Mouse (Mus musculus) right cerebral cortex, postnatal 4 days (tissue): ENCODE results near the gene Mfsd10.

Source experiments
- DNase-seq: peaks from one replicate; pipeline ENCODE4 v3.0.0-alpha.2; 2022

The Mfsd10 gene

DNA sequence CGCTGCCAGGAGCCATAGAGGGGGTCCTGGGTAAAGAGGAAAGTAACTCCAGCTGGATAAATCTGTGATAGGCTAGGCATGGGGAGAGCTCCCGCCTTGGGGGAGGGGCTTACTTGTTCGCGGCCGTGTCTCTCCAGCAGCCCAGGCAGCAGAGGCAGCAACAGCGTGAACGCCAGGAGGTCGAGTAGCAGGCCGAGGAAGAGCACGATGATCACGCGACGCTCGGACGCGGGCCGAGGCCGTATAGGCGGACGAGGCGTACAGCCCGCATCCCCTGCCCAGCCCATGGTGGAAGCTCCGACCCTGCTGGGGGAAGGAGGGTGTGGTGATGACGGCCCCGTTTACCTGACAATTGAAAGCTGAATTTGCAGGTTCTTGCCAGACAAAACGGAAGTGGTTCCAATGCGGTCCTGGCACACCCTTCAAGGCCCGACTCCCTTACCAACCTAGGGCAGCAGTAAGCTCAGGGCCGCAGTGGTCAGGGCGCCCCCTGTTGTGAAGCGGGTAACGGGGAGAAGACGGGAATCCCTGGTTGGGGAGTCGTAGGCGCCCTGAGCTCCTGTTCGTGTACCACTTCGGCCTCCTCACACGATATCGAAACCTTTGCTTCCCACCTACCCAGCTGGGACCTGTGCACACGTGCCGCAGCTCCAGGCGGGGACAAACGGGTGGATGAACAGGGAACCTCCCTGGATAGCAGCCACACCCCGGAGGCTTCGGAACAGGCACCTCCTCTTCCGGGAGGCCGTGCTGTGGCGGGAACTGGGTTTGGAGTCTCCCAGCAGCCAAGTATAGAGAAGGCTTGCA, at the start of gene Mfsd10:
Mfsd10 (minus strand) TSS at position 732 of the 807 bp plus-strand sequence.
- peak; percentile 82 for DNase-seq

DNA sequence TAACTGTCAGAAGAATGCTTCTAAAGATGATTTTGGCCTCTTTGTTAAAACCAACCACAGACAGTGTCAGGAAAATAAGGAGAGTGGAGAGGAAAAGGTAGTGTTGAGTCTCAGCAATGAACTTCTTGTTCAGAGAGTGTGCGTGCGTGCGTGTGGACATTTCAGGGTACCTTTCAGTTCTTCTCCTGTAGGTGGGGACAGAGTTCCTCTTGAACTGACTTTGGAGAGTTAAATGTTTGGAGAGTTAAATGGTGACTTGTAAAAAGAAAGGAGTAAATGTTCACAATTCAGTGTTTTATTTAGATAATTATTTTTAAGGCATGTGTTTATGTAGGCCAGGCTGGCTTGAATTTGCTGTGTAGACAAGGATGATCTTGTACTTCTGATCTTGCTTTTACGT, 33.3 kb upstream of the Mfsd10 start:
- DNase-seq: no peak

DNA sequence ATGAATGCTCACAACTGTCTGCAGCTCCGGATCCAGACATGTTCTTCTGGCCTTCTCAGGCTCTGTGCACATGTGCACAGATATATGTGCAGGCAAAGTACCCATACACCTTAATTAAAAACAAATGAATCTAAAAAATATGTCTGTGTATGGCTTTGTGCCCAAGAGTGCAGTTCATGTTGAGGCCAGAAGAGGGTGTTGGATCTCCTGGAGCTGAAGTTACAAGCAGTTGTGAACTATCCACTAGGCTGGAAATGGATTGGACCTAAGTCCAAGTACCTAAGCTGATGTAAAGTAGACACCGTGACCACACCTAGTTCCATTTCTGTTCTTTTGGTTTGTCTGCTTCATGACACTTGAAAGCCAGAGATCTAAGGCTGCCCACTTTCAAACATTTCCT, 32.5 kb upstream of the Mfsd10 start:
- DNase-seq: no peak

DNA sequence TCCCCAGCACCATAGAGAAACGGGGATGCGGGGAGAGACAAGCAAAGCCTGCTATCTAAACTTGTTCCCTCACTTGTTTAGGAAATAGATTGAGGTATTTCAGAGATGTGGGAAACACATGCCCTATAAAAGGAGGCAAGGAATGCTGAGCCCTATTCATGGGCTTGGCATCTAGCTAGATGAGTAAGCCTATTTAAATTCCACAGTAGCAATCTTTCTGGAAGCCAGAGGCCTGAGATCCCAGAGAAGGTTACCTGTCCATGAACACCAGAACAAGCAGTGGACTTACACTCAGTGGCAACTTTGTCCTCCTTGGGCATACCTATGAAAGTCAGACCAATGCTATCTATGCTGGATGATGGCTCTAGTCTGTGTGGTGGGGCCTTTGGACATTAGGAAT, 26.2 kb upstream of the Mfsd10 start:
- DNase-seq: no peak

DNA sequence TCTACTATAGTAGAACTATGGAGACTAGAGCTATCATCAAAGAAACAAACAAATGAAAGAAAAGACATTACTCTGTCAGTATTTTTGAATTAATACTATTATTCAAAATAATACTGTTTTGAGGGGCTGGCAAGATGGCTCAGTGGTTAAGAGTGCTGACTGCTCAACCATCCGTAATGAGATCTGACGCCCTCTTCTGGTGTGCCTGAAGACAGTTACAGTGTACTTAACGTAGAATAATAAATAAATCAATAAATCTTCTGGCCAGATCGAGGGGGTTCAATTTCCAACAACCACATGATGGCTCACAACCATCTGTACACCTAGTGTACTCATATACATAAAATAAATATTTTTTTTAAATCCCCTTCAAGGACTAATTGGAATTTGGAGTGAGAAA, 24.9 kb upstream of the Mfsd10 start:
- no peak for DNase-seq

DNA sequence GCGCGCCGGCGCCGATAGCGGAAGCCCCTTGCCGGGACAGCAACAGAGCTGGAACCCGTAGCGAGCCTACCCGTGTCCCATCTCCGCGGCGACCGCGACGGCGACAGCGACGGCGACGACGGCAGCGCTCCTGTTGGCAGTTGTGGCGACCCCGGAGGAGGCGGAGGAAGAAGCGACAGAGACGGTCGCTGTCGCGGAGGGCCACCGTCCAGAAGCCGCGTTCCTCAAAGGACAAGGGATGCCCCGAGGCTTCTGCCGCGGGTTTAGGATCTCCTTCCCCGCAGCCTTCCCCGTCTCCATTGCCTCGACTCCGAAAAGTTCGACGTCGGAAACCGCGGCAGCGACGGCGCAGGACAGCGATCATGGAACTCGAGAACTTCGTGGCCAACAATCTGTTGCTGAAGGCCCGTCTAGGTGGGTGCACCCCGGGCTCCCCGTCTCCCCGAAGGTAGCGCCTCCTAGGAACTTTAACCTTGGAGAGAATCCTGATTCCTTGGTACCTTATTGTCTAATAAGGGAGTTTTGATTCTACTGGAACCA, 23.6 kb upstream of the Mfsd10 start:
- no peak for DNase-seq

DNA sequence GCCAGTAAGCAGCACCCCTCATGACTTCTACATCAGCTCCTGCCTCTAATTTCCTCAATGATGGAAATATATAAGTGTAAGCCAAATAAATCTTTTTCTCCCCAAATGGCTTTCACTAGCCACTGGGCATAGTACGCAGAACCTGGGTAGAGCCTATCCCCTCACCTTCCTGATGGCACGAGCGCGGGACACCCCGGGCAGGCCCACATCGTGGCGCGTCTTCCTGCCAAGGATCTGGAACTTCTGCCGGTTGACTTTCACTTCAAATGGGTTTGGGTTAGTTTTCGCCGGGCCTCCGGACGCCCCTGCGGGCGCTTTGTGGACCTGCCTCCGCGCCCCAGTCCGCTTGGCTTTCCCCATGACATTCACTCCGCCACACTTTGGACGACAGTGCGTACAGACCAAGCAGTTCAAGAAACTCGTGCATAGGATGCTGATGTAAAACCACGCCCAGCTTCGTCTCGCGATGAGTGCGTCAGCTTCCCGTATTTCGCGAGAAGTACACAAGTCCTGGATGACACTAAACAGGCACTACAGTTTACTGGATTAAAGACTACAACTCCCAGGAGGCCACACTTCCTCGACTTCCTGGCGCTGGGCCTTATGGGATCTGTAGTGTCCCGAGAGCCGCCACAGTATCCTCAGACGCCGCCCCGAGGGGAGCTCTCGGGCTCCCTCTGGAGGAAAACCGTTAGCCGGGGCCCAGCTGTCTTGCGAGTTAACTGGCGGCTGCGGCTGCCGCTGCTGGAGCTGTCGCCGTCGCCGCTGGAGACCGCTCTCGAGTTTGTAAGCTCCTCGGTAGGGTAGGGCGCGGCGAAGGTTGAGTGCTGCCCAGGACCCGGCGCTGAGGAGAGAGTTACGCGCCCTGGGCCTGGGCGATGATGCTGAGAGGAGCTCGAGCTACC, 22.9 kb upstream of the Mfsd10 start, which contains the start of the genes Nop14 and Grk4:
Nop14 (minus strand) TSS at position 463 of the 905 bp plus-strand sequence.
Grk4 (plus strand) TSS at position 694 of the 905 bp plus-strand sequence.
- DNase-seq: peak; percentile 99

DNA sequence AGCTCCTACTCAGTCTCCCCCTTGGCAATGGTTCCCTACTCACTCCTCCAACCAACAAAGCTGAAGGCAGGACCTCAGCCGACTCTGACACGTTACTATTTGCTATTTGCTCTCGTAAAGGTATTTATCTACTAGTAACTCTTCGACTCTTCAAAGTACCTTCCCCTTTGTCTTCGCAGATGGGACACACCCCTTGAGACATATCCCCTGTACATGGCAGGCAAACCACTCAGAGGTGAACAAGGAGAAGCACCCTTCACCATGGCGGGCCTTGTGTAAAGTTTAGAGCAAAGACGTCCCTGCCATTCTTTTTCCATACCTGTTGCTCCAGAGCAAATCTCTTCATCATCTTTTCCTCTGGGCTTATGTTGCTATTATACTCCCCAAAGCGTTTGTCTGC, 20.5 kb upstream of the Mfsd10 start:
- DNase-seq: no peak

DNA sequence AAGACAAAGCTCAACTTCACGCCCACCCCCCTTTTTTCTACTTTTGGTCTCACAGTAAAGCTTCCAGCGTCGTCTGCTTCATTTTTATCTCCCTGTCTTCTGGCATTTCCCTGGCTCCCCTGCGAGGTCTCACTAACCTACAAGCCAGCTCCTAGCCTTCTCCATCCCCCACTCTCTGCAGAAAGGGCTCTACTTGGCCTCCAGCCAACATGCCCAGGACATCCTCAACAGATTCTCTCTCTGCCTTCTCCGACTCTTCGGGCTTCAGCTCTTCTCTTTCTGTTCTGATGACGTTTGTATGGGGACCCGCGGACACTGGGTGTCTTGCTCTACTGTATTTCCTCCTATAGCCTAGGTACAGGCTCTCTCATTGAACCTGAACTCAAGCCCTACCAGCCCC, 17.9 kb upstream of the Mfsd10 start:
- no peak for DNase-seq

DNA sequence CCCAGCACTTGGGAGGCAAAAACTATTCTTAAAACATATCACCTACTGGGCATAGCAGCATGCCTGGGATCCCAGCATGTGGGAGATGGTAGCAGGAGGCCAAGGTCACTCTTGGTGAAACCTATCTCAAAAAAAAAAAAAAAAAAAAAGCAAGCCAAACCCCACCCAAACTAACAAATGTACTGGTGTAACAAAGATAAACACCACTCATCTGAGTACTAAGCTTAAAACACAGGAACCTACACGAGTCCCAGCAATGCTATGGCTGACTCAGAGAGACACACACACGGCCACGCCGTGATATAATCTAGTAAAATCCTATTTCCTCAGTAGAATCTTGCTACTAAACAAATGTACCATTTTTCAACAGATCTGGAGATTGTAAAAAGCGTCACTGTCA, 15.9 kb upstream of the Mfsd10 start:
- no peak for DNase-seq

DNA sequence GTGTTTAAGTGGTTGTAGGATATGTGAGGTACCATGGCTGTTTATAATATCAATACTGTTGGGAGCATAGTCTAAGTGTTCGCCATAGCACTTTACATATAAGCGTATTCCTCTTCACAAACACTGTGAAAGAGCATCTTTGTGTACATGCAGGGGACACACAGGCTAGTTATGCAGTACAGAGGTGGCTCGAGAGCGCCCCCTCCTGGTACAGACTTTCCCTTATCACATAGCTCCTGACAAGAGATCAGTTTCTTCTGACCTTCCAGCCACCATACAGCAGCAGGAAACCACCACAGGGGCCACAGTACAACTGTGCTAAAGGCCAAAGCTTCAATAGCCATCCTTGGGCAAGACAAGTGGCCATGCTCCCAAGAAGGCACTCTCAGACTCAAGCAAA, 10.6 kb upstream of the Mfsd10 start:
- DNase-seq: peak; percentile 69

DNA sequence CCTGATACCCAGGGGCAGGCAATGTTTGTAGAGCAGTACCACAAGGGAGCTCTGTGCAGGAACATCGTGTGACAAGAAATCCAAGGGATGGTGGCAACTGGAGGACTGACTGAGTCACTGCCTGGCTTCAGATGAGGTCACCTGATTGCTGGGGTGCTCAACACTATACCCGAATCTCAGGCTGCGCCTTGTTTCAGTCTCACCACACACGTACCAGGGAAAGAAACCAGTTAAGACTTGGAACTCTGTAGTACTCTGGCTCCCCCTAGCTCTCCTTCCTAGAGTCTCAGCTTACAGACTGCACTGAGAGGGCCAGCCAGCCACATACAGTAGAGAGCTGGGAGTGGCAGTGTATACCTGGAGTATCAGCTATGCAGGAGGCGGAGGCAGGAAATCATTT, 5.9 kb upstream of the Mfsd10 start:
- DNase-seq: peak; percentile 29

DNA sequence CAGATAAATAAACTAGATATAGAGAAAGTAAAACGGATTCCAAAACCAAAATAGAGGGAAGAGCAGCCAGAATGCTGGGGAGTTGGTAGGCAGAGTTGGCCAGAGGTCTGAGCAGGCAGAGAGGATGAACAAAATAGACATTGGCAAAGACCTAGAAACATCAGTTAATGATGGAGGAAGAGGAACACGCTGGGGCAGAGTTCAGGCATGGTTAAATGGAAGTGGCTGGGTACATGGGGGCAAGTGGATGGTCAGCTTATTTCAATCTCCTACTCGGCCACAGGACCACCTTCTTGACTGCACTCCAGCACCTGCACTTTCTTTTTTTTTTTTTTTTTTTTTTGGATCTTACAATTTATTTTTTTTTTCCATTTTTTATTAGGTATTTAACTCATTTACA, 5.0 kb upstream of the Mfsd10 start:
- DNase-seq: no peak

DNA sequence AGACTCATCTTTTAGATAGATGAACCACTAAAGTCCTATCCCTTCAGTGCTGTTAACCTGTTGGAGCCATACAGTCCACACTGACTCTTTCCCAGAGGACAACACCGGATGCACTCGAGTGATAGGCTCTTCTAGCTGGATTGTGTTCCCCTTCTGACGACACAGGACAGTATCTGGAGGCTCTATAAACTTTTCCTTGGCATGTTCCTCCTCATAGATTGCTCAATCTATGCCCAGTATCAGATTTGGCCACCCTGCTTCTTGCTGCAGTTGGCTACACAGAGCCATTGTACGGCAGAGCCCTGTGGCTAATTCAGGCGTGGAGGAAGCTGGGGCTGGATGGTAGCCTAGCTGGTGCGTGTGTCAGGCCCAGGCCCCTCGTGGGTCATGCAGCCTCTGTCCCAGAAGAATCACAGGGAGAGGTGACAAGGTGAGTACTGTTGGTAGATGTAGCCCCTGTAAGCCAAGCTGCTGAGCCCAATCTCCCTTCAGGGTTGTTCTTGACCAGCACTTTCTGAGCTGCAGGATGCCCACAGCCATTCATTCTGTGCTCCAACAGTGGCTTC, 662 bp upstream of the Mfsd10 start:
- no peak for DNase-seq

DNA sequence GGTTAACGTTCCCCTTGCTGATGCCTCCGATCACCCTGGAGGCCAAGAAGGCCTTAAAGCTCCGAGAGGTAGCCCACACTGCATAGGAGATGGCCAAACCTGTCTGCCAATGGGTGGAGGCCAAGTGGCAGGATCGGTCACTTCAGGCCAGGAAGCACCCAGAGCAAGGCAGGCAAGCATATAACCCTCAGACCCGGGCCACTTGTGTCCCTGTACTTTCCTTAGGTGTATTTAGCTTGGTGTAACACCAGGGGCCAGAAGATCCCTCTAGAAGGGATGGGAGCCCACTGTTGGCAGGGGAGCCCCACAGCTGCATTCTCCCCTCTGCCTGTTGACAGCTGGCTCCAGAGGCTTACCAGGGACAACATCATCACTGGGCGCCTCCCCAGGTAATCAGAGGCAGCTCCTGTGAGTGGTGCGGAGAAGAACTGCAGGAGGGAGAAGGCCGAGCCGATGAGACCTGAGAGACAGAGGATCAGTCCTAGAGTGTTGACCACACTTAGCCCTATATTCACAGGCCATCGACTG, 1.3 kb downstream of the Mfsd10 start:
- DNase-seq: peak; percentile 8

DNA sequence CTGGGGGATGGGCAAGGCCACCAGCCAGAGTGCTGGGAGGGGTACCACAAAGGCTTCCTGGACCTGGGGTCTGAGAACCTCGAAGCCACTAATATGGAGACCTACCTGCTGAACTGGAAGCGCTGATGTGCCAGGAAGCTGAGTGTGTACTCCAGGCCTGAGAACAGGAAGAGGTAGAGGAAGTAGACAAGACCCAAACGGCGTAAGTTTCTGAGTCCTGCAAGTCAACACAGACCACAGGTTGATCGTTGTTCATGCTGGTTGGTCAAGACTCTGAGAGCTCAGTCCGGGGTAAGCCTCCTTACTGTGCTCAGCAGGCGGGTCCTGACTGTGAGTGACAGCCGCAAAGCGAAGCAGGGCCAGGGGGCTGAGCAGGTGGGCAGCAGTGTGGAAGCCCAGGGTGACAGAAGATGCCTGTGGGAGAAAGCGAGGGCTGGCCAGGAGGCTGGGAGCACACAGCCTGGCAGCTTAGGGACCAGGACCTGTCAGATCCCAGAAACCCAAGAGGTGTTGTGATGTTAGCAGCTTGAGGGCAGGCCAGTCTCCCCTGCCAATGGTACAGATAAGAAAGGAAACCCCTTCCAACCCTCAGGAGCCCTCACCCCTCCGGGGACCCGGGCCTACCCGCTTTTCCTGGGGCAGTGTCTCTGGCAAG, 2.1 kb downstream of the Mfsd10 start:
- no peak for DNase-seq

DNA sequence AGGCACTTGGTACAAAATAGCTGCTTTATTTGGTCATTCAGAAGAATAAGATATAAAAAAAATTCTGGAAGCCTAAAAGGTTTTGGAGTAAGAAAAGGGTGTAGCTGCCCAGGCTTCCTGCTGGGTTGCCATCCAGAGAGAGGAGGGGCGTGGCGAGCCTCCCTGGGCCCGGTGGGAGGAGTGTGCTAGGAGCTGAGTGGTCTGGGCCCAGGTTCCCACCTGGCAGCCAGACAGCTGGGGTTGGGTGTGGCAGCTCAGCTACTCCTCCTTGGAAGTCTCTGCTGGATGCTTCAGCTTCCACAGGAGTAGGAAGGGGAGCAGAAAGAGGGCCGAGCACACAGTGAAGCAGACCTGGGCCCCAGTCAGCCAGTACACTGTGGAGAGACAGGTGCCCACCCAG, 3.4 kb downstream of the Mfsd10 start:
- DNase-seq: no peak

DNA sequence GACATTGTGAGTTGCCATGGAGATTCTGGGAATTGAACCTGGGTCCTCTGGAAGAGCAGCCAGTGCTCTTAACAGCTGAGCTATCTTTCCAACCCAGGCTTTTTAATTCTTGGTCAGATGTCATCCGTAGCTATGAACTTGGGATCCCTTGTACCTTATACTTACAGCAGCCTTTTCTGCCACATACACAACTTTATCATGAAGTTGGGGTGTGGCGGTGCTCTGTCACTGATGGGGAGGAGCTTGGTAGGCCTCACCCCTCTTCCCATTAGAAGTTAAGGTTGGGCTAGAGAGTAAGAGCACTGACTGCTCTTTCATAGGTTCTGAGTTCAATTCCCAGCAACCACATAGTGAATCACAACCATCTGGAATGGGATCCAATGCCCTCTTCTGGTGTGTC, 4.0 kb downstream of the Mfsd10 start:
- DNase-seq: no peak

DNA sequence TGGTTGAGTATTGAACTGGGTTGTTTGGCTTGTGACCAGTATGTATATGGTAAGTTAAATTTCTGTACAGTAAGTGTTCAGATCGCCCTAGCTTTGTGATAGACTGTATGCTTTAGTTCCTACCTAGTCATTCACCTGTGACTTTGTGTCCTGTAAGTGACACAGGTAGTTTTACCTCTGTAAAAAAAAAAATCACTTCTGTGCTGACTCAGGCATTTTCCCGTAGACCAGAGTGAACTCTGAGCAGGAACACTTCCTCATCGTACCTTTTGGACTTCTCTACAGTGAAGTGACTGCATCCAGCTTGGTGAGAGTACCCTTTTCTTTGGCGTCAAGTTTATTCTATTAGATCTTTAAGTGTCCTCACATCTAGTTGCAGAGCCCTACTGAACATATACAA, 27.0 kb downstream of the Mfsd10 start:
- DNase-seq: no peak

DNA sequence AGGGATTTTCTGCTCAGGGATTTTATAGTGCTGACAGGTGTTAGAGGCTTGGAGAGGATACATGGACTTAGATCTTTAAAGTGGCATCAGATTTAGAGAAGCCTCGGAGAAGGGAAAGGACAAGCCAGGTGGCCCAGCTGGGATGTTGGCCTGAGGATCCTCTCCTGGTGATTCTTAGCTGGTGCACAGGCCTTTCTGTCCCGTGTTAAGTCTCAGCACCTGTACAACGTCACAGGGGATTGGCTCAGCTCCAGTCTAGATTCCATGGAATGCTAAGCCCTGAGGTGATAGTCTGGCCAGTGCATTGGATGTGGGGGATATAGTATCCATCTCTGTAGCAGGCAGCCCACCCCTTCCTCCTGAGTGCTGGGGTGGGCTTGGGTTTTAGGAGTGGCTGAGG, 28.8 kb downstream of the Mfsd10 start:
- DNase-seq: no peak

DNA sequence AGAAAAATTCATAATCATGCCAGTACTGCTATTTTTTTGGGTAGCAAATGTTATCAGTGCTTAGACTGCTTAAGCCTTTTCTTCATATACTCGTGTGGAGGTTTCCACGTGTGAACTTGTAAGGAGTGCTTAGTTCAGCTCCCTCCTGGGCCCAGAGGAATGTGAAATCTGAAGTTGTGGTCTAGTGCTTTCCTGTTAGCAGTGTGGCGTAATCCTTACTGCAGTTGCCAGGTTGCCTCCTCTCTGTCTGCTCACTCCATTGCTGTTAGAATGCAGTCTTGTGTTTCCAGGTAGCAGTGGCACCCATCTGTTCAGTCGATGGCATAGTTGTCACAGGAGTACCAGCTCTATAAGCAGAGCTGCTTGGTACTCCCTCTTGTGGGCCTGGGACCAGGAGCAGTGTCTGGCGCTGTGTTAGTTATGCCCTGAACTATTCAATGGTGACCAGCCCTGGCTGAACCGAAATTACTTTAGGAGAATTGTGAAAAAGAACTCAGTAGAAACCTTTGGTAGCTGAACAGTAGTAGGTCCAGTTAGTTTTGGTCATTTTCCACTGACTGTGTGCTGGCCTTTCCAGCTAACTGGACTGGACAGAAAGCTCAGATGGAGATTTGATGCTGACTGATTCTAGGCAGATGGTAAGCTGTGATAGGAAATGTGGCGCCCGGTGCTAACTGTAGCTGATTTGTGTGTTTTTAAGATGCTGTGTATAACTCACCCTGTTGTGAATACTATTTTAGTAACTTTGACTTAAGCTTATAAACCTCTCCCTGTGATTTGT, 29.7 kb downstream of the Mfsd10 start:
- no peak for DNase-seq

DNA sequence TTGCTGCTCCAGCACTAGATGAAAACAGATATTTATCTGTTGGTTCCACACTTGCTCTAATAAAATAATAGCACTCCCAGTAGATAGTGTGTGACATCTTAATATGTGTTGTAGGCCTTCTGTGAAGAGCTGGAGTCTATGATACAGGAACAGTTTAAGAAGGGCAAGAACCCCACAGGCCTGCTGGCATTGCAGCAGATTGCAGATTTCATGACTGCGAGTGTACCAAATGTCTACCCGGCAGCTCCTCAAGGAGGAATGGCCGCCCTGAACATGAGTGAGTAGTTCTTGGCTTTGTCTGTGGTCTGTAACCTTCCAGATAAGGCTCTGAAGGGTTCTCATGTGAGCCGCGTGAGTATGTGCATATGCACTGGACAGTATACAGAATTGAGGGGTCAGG, 32.4 kb downstream of the Mfsd10 start:
- no peak for DNase-seq
